Mouse (Mus musculus) neural tube, embryonic 14.5 days (tissue): Measurements from ENCODE around the gene Galnt12. TPM values are rescaled to one million over a fixed set of nuclear protein-coding genes. Genes with fewer than 3 reads are reported as not detected.
A peak's percentile ranks its signal among the peaks of the same experiment; 100 is the strongest.
"Not testable (repeated sequence)": the region's sequence is repeated elsewhere in the genome, so short reads cannot be mapped to it uniquely, and the experiment has no call there.

ENCODE experiments used
- ATAC-seq: fragments of 200-750 bp; cut with Nextera tagmentation; 2 replicates; pipeline ENCODE4 v1.8.0; 2017; ENCODE audit warnings: low read depth, mild to moderate bottlenecking, moderate TSS enrichment, moderate library complexity
- H3K27ac ChIP-seq: fragments of 300-500 bp; sonication (generic); 2 replicates; pipeline ENCODE4 v1.5.1; 2014; ENCODE audit warnings: low read depth, mild to moderate bottlenecking, control low read depth, low read length, moderate library complexity, mixed read lengths
- H3K27me3 ChIP-seq: fragments of 300-500 bp; sonication (generic); 2 replicates; pipeline ENCODE4 v1.6.1; 2014; ENCODE audit warnings: low read length; ENCODE audit not compliant: control insufficient read depth, insufficient read depth
- H3K36me3 ChIP-seq: fragments of 300-500 bp; sonication (generic); 2 replicates; pipeline ENCODE4 v1.6.1; 2014; ENCODE audit warnings: low read length, mixed read lengths; ENCODE audit not compliant: control insufficient read depth, insufficient read depth
- H3K4me1 ChIP-seq: fragments of 300-500 bp; sonication (generic); 2 replicates; pipeline ENCODE4 v1.6.1; 2014; ENCODE audit warnings: low read length; ENCODE audit not compliant: control insufficient read depth, insufficient read depth
- H3K4me2 ChIP-seq: fragments of 300-500 bp; sonication (generic); 2 replicates; pipeline ENCODE4 v1.6.1; 2014; ENCODE audit warnings: mild to moderate bottlenecking, low read depth, low read length, control low read depth
- H3K4me3 ChIP-seq: fragments of 300-500 bp; sonication (generic); 2 replicates; pipeline ENCODE4 v1.5.1; 2014; ENCODE audit warnings: low read depth, low read length, control low read depth, mixed read lengths
- H3K9ac ChIP-seq: fragments of 300-500 bp; sonication (generic); replicated peaks from 2 replicates; pipeline ENCODE4 v1.6.1; 2014; ENCODE audit warnings: low read depth, mild to moderate bottlenecking, control low read depth, low read length, mixed read lengths
- H3K9me3 ChIP-seq: fragments of 300-500 bp; sonication (generic); 2 replicates; pipeline ENCODE4 v1.6.1; 2016; ENCODE audit warnings: low read length; ENCODE audit not compliant: control insufficient read depth
- WGBS: fragments of 180-500 bp; shearing (Covaris S2); extraction: QIAGEN DNeasy Blood & Tissue Kit; methylation state at CpG from one replicate; pipeline ENCODE4 v1.1.7; 2014; 5-methylcytosine and 5-hydroxymethylcytosine counted together
- polyA plus RNA-seq: library from polyadenylated mRNA; unstranded; fragments of >200 nt; fragmentation: Nextera tagmentation; extraction: Ambion mirVana; gene quantifications from 2 replicates; pipeline ENCODE4 v1.2.1, GENCODE M21; 2014

Galnt12 gene
- 0.58 and 1.1 TPM in 2 replicates for polyA plus RNA-seq

DNA sequence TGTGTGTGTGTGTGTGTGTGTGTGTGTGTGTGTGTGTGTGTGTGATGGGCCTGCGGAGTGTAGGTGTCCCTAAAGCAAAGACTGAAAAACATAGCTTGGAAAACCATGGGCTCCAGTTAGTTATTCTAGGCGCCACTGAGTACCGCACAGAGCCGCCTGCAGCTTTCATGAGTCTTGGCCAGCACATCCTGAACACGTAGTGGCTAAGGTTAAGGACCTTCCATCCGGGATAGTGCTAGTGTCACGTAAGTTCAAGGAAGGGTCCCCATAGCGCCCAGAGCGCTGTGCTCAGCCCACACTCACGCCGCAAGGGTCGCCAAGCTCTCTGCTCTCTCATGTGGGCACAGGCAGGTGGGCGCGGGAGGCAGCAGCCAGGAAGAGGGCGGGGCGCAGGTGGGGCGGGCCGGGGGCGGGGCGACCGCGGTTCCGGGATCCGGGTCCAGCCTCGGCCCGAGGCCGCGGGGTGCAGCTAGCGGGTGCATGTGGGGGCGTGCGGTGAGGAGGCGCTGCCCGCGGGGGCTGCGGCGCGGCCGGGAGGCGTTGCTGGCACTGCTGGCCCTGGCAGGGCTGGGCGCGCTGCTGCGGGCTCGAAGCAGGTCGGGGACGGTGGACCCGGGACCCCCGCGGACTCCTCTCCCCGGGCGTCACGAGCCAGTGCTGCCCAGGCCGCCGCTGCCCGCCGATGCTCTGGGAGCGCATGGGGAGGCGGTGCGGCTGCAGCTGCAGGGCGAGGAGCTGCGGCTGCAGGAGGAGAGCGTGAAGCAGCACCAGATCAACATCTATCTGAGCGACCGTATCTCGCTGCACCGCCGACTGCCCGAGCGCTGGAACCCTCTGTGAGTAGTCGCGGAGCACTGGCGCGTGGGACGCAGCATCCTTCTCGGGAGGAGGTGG is at the start of gene Galnt12:
Gene Galnt12 (plus strand): TSS at position 417 of the 894 bp plus-strand sequence.
- Histone ChIP-seq H3K4me1 (peaks cover 6% of the 10 kb centered on the region), H3K9ac (peak within 1 kb of the TSS; percentile 68), H3K27ac (no peak within 1 kb of the TSS), H3K27me3 (peaks cover 11% of the 10 kb centered on the region), H3K36me3 (no peaks in the 10 kb centered on the region), H3K4me2 (peak within 1 kb of the TSS; percentile 98), H3K9me3 (no peaks in the 10 kb centered on the region), H3K4me3 (peak within 1 kb of the TSS; percentile 54)
- under 1% methylated on average over 59 of the region's 74 CpGs for WGBS
- peak; percentile 84 for ATAC-seq

- no peaks in the 10 kb centered on the region for H3K27me3 ChIP-seq
- H3K9me3 ChIP-seq: no peaks in the 10 kb centered on the region
- H3K36me3 ChIP-seq: no peaks in the 10 kb centered on the region
- no peak for ATAC-seq
- WGBS: 86% methylated on average over 9 of the region's 9 CpGs
- H3K4me3 ChIP-seq: no peak overlapping the region
- no peaks in the 10 kb centered on the region for H3K4me1 ChIP-seq
- H3K4me2 ChIP-seq: no peak overlapping the region
- H3K9ac ChIP-seq: no peak overlapping the region
- no peak overlapping the region for H3K27ac ChIP-seq
These were observed 47.8 kb upstream of the Galnt12 start for GRCm38 (mm10) chr4:47043866-47044265.

- H3K9me3 ChIP-seq: no peaks in the 10 kb centered on the region
- H3K36me3 ChIP-seq: no peaks in the 10 kb centered on the region
- no peak overlapping the region for H3K27ac ChIP-seq
- H3K4me2 ChIP-seq: no peak overlapping the region
- H3K9ac ChIP-seq: no peak overlapping the region
- WGBS: 88% methylated on average over 6 of the region's 6 CpGs
- no peak overlapping the region for H3K4me3 ChIP-seq
- no peak for ATAC-seq
- no peaks in the 10 kb centered on the region for H3K27me3 ChIP-seq
- peaks cover 14% of the 10 kb centered on the region; the same call in 1 of the 2 replicates for H3K4me1 ChIP-seq
These were observed 44.7 kb upstream of the Galnt12 start for GRCm38 (mm10) chr4:47046974-47047373.

- no peak overlapping the region for H3K4me2 ChIP-seq
- no peak overlapping the region for H3K4me3 ChIP-seq
- H3K9me3 ChIP-seq: no peaks in the 10 kb centered on the region
- peaks cover 14% of the 10 kb centered on the region; the same call in 1 of the 2 replicates for H3K4me1 ChIP-seq
- H3K27ac ChIP-seq: no peak overlapping the region
- ATAC-seq: no peak
- no peak overlapping the region for H3K9ac ChIP-seq
- WGBS: 75% methylated on average over 4 of the region's 4 CpGs
- no peaks in the 10 kb centered on the region for H3K27me3 ChIP-seq
- H3K36me3 ChIP-seq: no peaks in the 10 kb centered on the region
These were observed 43.9 kb upstream of the Galnt12 start for GRCm38 (mm10) chr4:47047765-47048164.

DNA sequence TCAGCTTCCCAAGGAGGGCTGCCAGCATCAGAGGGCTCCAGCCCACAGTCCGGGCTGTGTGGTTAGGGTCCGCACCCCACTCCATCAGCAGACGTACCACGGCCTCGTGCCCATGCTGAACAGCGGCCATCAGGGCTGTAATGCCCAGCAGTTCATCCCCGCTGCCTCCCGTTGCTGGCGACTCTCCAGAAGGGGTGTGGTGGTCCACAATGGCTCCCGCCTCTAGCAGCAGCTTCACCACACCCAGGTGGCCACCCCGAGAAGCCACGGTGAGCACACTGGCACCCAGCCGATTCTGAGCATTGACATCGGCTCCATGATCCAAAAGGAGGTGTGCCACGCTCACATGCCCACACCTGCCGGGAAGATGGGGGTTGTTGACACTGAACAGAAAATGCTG is 42.5 kb upstream of the Galnt12 start:
- H3K27ac ChIP-seq: no peak overlapping the region
- H3K36me3 ChIP-seq: no peaks in the 10 kb centered on the region
- H3K9me3 ChIP-seq: no peaks in the 10 kb centered on the region
- WGBS: 85% methylated on average over 16 of the region's 16 CpGs
- no peaks in the 10 kb centered on the region for H3K27me3 ChIP-seq
- H3K4me1 ChIP-seq: peaks cover 14% of the 10 kb centered on the region; the same call in 1 of the 2 replicates
- H3K4me2 ChIP-seq: no peak overlapping the region
- H3K9ac ChIP-seq: no peak overlapping the region
- H3K4me3 ChIP-seq: no peak overlapping the region
- no peak for ATAC-seq

DNA sequence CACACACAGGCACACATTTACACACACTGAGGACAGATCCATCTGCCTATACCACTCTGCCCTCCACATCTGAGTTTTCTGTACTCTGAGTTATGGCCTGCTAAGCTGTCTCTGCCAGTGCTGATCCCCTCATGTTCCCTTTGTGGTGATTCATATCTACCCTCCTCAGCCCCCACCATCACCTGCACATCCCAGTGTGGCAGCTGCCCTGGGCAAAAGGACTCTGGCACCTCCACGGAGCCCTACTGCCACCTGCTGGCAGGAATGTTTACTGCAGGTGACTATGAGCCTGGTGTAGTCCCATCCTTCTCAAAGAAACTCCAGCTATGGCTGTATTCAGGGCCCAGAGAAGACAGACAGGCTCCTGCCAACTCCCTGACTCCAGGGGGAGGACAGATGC is 41.5 kb upstream of the Galnt12 start:
- ATAC-seq: peak; percentile 68
- H3K4me2 ChIP-seq: no peak overlapping the region
- no peak overlapping the region for H3K9ac ChIP-seq
- no peaks in the 10 kb centered on the region for H3K9me3 ChIP-seq
- H3K27ac ChIP-seq: no peak overlapping the region
- no peak overlapping the region for H3K4me3 ChIP-seq
- H3K36me3 ChIP-seq: no peaks in the 10 kb centered on the region
- H3K27me3 ChIP-seq: no peaks in the 10 kb centered on the region
- WGBS: 0% methylated on average over 1 of the region's 1 CpGs
- peaks cover 14% of the 10 kb centered on the region; the same call in 1 of the 2 replicates for H3K4me1 ChIP-seq

DNA sequence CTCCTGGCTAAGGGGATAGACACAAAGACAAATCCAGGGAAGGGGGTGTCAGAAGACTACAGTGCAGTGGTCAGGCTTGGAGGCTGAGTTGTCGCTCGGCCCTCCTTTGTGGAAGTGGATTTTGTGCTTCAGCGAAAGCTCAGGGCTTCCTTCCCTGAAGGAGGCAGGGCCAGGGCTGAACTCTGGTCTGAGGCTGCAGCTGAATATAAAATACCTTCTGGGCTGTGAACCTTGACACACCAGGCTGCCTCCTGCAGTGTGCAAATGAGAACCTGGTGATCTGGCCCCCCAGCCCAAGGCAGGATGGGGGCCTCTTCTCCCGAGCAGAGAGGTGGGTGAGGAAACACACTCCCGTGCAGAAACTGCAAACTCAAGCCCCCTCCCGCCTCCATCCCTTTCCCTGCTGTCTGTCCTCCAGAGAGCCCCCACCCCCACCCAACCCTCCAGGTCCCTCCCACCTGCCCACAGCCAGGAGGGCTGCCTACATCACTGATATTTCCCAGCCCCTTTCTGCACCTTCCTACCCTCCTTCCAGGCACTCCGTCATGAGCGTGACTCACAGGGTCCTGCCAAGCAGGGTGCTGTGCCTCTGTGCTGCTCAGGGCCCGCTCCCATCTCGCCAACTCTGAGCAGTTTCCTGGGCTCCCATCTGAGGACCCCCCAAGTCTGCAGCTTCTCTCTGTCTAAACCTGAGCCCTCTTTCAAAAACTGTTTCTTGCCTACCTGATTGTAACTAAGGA is 40.9 kb upstream of the Galnt12 start:
- no peaks in the 10 kb centered on the region for H3K9me3 ChIP-seq
- ATAC-seq: no peak
- H3K4me3 ChIP-seq: no peak overlapping the region
- H3K36me3 ChIP-seq: no peaks in the 10 kb centered on the region
- H3K27me3 ChIP-seq: no peaks in the 10 kb centered on the region
- H3K9ac ChIP-seq: no peak overlapping the region
- 39% methylated on average over 10 of the region's 10 CpGs for WGBS
- no peak overlapping the region for H3K4me2 ChIP-seq
- H3K27ac ChIP-seq: no peak overlapping the region
- H3K4me1 ChIP-seq: peaks cover 14% of the 10 kb centered on the region; the same call in 1 of the 2 replicates

GRCm38 (mm10) chr4:47051905-47052304 is 39.8 kb upstream of the Galnt12 start:
- Histone ChIP-seq H3K4me1 (peaks cover 21% of the 10 kb centered on the region; the same call in 1 of the 2 replicates), H3K4me3 (no peak overlapping the region), H3K9me3 (no peaks in the 10 kb centered on the region), H3K27me3 (no peaks in the 10 kb centered on the region), H3K36me3 (no peaks in the 10 kb centered on the region), H3K9ac (no peak overlapping the region), H3K27ac (no peak overlapping the region), H3K4me2 (no peak overlapping the region)
- WGBS: 68% methylated on average over 9 of the region's 9 CpGs
- no peak for ATAC-seq

DNA sequence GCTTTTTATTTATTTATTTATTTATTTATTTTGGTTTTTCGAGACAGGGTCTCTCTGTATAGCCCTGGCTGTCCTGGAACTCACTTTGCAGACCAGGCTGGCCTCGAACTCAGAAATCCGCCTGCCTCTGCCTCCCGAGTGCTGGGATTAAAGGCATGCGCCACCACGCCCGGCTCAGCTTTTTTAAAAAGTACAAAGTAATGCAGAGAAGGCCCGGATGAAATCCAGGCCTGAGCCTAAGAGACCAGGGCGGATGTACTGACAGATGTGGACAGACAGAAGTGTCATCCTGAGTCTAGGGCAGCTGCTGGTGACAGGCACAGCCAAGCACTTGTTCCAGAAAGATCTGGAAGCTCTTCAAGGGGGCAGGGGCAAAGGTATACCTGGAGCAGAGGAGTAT is 36.5 kb upstream of the Galnt12 start:
- WGBS: 97% methylated on average over 9 of the region's 9 CpGs
- not testable (repeated sequence) for H3K4me2 ChIP-seq

More for the DNA sequence above, 36.5 kb upstream of the Galnt12 start:
- H3K27me3 ChIP-seq, ATAC-seq, H3K9ac ChIP-seq, H3K27ac ChIP-seq, H3K9me3 ChIP-seq, H3K4me3 ChIP-seq, H3K36me3 ChIP-seq: not testable (repeated sequence)
- H3K4me1 ChIP-seq: peaks cover 21% of the 10 kb centered on the region; the same call in 1 of the 2 replicates
